Mouse (Mus musculus): ENCODE data around the gene Rps13. TPM values are rescaled to one million over a fixed set of nuclear protein-coding genes. Genes with fewer than 3 reads are reported as not detected.
A peak's percentile ranks its signal among the peaks of the same experiment; 100 is the strongest.
"Not testable (repeated sequence)": the region's sequence is repeated elsewhere in the genome, so short reads cannot be mapped to it uniquely, and the experiment has no call there.

Gene Rps13
- 741 and 816 TPM in 2 replicates for polyA plus RNA-seq (2015; fragmentation: Nextera tagmentation; extraction: Ambion mirVana)

GRCm38 (mm10) chr7:116333713-116334668 is at the start of gene Rps13:
TSS of gene Rps13 (minus strand) at chr7:116334195.
- peak; percentile 98 for ATAC-seq (replicated peaks; ENCODE audit: low FRiP score, low read depth)
- peaks cover 28% of the 10 kb centered on the region for H3K36me3 ChIP-seq (ENCODE audit: insufficient read depth, low read length)
- WGBS = under 1% methylated on average over 78 of the region's 78 CpGs

DNA sequence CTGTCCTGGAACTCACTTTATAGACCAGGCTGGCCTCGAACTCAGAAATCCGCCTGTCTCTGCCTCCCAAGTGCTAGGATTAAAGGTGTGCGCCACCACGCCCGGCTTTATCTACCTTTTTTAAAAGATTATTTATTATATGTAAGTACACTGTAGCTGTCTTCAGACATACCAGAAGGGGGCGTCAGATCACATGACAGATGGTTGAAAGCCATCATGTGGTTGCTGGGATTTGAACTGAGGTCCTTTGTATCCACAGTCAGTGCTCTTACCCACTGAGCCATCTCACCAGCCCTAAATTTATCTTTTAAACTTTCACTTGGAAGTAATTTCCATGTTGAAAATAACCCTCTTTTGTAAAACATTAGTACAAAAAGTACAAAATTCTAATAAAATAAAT is 45.2 kb upstream of the Rps13 start:
- not testable (repeated sequence) for H3K9me3 ChIP-seq (replicated peaks; ENCODE audit: low read length); H3K27me3 ChIP-seq (ENCODE audit: insufficient read depth, low read length); ATAC-seq (replicated peaks; ENCODE audit: low FRiP score, low read depth); H3K9ac ChIP-seq (ENCODE audit: low read depth, low read length); H3K27ac ChIP-seq; H3K4me2 ChIP-seq (ENCODE audit: low read length); H3K4me1 ChIP-seq (replicated peaks; ENCODE audit: insufficient read depth, low read length); H3K4me3 ChIP-seq (replicated peaks; ENCODE audit: low read depth, low read length); DNase-seq (ENCODE audit: low spot score)
- H3K36me3 ChIP-seq (ENCODE audit: insufficient read depth, low read length) = peaks cover 24% of the 10 kb centered on the region
- WGBS = 95% methylated on average over 6 of the region's 6 CpGs

More at GRCm38 (mm10) chr7:116333713-116334668, at the start of gene Rps13:
- no peaks in the 10 kb centered on the region for H3K27me3 ChIP-seq (ENCODE audit: insufficient read depth, low read length)
- peak within 1 kb of the TSS; percentile 96 for H3K9ac ChIP-seq (ENCODE audit: low read depth, low read length)
- H3K4me2 ChIP-seq (ENCODE audit: low read length) = peak within 1 kb of the TSS; percentile 85
- peak; percentile 98 for DNase-seq (ENCODE audit: low spot score)
- H3K9me3 ChIP-seq (replicated peaks; ENCODE audit: low read length) = no peaks in the 10 kb centered on the region
- 0 out of 2 replicates have a peak, but pooled peaks cover 4% of the 10 kb centered on the region for H3K4me1 ChIP-seq (replicated peaks; ENCODE audit: insufficient read depth, low read length)
- peak within 1 kb of the TSS; percentile 85 for H3K27ac ChIP-seq
- no peak for TF ChIP-seq CTCF (IDR thresholded peaks at IDR 0.05; ENCODE audit: low read depth)
- peak within 1 kb of the TSS; percentile 89 for H3K4me3 ChIP-seq (replicated peaks; ENCODE audit: low read depth, low read length)

GRCm38 (mm10) chr7:116374284-116374683 is 40.3 kb upstream of the Rps13 start:
- no peak for TF ChIP-seq CTCF (IDR thresholded peaks at IDR 0.05; ENCODE audit: low read depth)
- H3K27me3 ChIP-seq (ENCODE audit: insufficient read depth, low read length) = no peaks in the 10 kb centered on the region
- H3K9me3 ChIP-seq (replicated peaks; ENCODE audit: low read length) = no peaks in the 10 kb centered on the region
- no peak for DNase-seq (ENCODE audit: low spot score)
- H3K4me3 ChIP-seq (replicated peaks; ENCODE audit: low read depth, low read length) = no peak overlapping the region
- no peaks in the 10 kb centered on the region for H3K4me1 ChIP-seq (replicated peaks; ENCODE audit: insufficient read depth, low read length)
- ATAC-seq (replicated peaks; ENCODE audit: low FRiP score, low read depth) = no peak
- 87% methylated on average over 1 of the region's 1 CpGs for WGBS
- H3K9ac ChIP-seq (ENCODE audit: low read depth, low read length) = no peak overlapping the region
- H3K36me3 ChIP-seq (ENCODE audit: insufficient read depth, low read length) = peaks cover 21% of the 10 kb centered on the region
- no peak overlapping the region for H3K27ac ChIP-seq
- no peak overlapping the region for H3K4me2 ChIP-seq (ENCODE audit: low read length)

GRCm38 (mm10) chr7:116336226-116336625 is 2.2 kb upstream of the Rps13 start:
- ATAC-seq (replicated peaks; ENCODE audit: low FRiP score, low read depth) = no peak
- Histone ChIP-seq H3K9ac (ENCODE audit: low read depth, low read length) (no peak overlapping the region), H3K4me2 (ENCODE audit: low read length) (no peak overlapping the region), H3K9me3 (replicated peaks; ENCODE audit: low read length) (no peaks in the 10 kb centered on the region), H3K4me1 (replicated peaks; ENCODE audit: insufficient read depth, low read length) (0 out of 2 replicates have a peak, but pooled peaks cover 4% of the 10 kb centered on the region), H3K36me3 (ENCODE audit: insufficient read depth, low read length) (peaks cover 16% of the 10 kb centered on the region; the same call in 1 of the 2 replicates), H3K4me3 (replicated peaks; ENCODE audit: low read depth, low read length) (no peak overlapping the region), H3K27ac (no peak overlapping the region), H3K27me3 (ENCODE audit: insufficient read depth, low read length) (no peaks in the 10 kb centered on the region)
- peak; percentile 80 for DNase-seq (ENCODE audit: low spot score)
- 29% methylated on average over 1 of the region's 1 CpGs for WGBS
- peak; percentile 67 for TF ChIP-seq CTCF (IDR thresholded peaks at IDR 0.05; ENCODE audit: low read depth)

DNA sequence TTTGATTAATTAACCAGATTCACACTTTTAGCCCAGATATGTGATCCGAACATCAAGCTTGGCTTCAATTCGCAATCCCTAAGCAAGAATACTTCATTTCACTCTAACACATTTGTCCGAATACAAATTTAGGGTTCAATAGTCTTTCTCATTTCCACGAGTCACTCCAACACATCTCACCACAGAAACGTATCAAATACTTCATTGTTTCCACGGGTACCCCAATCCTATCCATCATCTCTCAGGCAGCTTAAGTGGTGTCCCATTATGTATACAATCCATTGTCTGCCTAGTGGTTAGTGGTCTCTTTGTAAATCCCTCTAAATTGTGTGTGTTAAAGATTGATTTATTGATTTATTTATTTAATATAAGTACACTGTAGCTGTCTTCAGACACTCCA is 1.1 kb upstream of the Rps13 start:
- Histone ChIP-seq H3K36me3 (ENCODE audit: insufficient read depth, low read length) (peaks cover 24% of the 10 kb centered on the region), H3K4me3 (replicated peaks; ENCODE audit: low read depth, low read length) (no peak overlapping the region), H3K27me3 (ENCODE audit: insufficient read depth, low read length) (no peaks in the 10 kb centered on the region), H3K4me1 (replicated peaks; ENCODE audit: insufficient read depth, low read length) (0 out of 2 replicates have a peak, but pooled peaks cover 4% of the 10 kb centered on the region), H3K9me3 (replicated peaks; ENCODE audit: low read length) (no peaks in the 10 kb centered on the region), H3K4me2 (ENCODE audit: low read length) (no peak overlapping the region), H3K9ac (ENCODE audit: low read depth, low read length) (no peak overlapping the region), H3K27ac (no peak overlapping the region)
- TF ChIP-seq CTCF (IDR thresholded peaks at IDR 0.05; ENCODE audit: low read depth) = no peak
- ATAC-seq (replicated peaks; ENCODE audit: low FRiP score, low read depth) (no peak), DNase-seq (ENCODE audit: low spot score) (no peak)
- 70% methylated on average over 6 of the region's 6 CpGs for WGBS

DNA sequence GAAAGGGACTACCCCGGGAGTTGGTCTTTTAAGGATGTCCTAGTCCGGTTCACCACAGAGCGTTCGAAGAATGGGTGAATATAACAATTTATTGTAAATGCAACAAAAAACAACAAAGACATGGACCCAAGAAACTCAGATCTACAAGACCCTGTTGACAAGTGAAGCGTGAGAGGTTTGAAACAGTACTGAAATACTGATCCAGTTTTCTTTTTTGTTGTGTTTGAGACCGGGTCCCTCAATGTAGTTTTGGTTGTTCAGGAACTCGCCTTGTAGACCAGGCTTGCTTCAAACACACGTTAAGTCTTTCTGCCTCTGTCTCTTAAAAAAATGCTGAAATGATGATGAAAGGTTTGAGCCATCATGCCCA is 659 bp upstream of the Rps13 start:
- H3K4me2 ChIP-seq (ENCODE audit: low read length) = peak overlapping the region; percentile 85
- H3K9ac ChIP-seq (ENCODE audit: low read depth, low read length) = peak overlapping the region; percentile 96; the same call in 1 of the 2 replicates
- peak overlapping the region; percentile 89 for H3K4me3 ChIP-seq (replicated peaks; ENCODE audit: low read depth, low read length)
- no peak for ATAC-seq (replicated peaks; ENCODE audit: low FRiP score, low read depth)
- 13% methylated on average over 8 of the region's 8 CpGs for WGBS
- H3K27me3 ChIP-seq (ENCODE audit: insufficient read depth, low read length) = no peaks in the 10 kb centered on the region
- H3K9me3 ChIP-seq (replicated peaks; ENCODE audit: low read length) = no peaks in the 10 kb centered on the region
- H3K36me3 ChIP-seq (ENCODE audit: insufficient read depth, low read length) = peaks cover 28% of the 10 kb centered on the region
- no peak for TF ChIP-seq CTCF (IDR thresholded peaks at IDR 0.05; ENCODE audit: low read depth)
- H3K27ac ChIP-seq = peak overlapping the region; percentile 60; the same call in 1 of the 2 replicates
- H3K4me1 ChIP-seq (replicated peaks; ENCODE audit: insufficient read depth, low read length) = 0 out of 2 replicates have a peak, but pooled peaks cover 4% of the 10 kb centered on the region
- peak; percentile 15 for DNase-seq (ENCODE audit: low spot score)
